Mouse (Mus musculus) intestine, postnatal 0 days (tissue): ENCODE data around the gene Ccpg1os. TPM values are rescaled to one million over a fixed set of nuclear protein-coding genes. Genes with fewer than 3 reads are reported as not detected.

Experiments used
- ATAC-seq: fragments of 200-750 bp; cut with Nextera tagmentation; 2 replicates; pipeline ENCODE4 v1.8.0; 2017; ENCODE audit warnings: mild to moderate bottlenecking, moderate TSS enrichment, moderate library complexity
- H3K27ac ChIP-seq: fragments of 300-500 bp; sonication (generic); 2 replicates; pipeline ENCODE4 v1.5.1; 2014; ENCODE audit warnings: mild to moderate bottlenecking, low read depth, low read length, moderate library complexity
- H3K27me3 ChIP-seq: fragments of 300-500 bp; sonication (generic); replicated peaks from 2 replicates; pipeline ENCODE4 v1.6.1; 2014; ENCODE audit warnings: low read length, mixed read lengths; ENCODE audit not compliant: control insufficient read depth, insufficient read depth
- H3K36me3 ChIP-seq: fragments of 300-500 bp; sonication (generic); 2 replicates; pipeline ENCODE4 v1.6.1; 2014; ENCODE audit warnings: mild to moderate bottlenecking, moderate library complexity; ENCODE audit not compliant: control insufficient read depth, insufficient read depth
- H3K4me1 ChIP-seq: fragments of 300-500 bp; sonication (generic); replicated peaks from 2 replicates; pipeline ENCODE4 v1.6.1; 2014; ENCODE audit warnings: antibody characterized with exemption, low read length, mixed read lengths; ENCODE audit not compliant: control insufficient read depth, insufficient read depth
- H3K4me2 ChIP-seq: fragments of 300-500 bp; sonication (generic); replicated peaks from 2 replicates; pipeline ENCODE4 v1.6.1; 2014; ENCODE audit warnings: low read depth, mild to moderate bottlenecking, moderate library complexity
- H3K4me3 ChIP-seq: fragments of 300-500 bp; sonication (generic); 2 replicates; pipeline ENCODE4 v1.5.1; 2014; ENCODE audit warnings: low read depth, low read length
- H3K9ac ChIP-seq: fragments of 300-500 bp; sonication (generic); 2 replicates; pipeline ENCODE4 v1.6.1; 2014; ENCODE audit warnings: mild to moderate bottlenecking, low read depth, low read length
- H3K9me3 ChIP-seq: fragments of 300-500 bp; sonication (generic); 2 replicates; pipeline ENCODE4 v1.6.1; 2016; ENCODE audit warnings: mixed run types; ENCODE audit not compliant: control insufficient read depth
- CTCF ChIP-seq: sonication (generic); IDR thresholded peaks from 2 replicates; pipeline ENCODE4 v1.5.1; 2016; ENCODE audit warnings: low read depth, mild to moderate bottlenecking, control low read depth, antibody characterized with exemption, moderate library complexity
- WGBS: fragments of 180-500 bp; shearing (Covaris S2); extraction: QIAGEN DNeasy Blood & Tissue Kit; methylation state at CpG from one replicate; pipeline ENCODE4 v1.1.7; 2014; 5-methylcytosine and 5-hydroxymethylcytosine counted together
- polyA plus RNA-seq: library from polyadenylated mRNA; unstranded; fragments of >200 nt; fragmentation: Nextera tagmentation; extraction: Ambion mirVana; gene quantifications from 2 replicates; pipeline ENCODE4 v1.2.1, GENCODE M21; 2015

Gene Ccpg1os
- polyA plus RNA-seq, result 6.7 and 7.7 TPM in 2 replicates

- ATAC-seq, result peak; percentile 99
- Histone ChIP-seq H3K4me2 (peak within 1 kb of the TSS; percentile 90), H3K9me3 (no peaks in the 10 kb centered on the region), H3K4me1 (peaks cover 6% of the 10 kb centered on the region; the same call in 1 of the 2 replicates), H3K9ac (peak within 1 kb of the TSS; percentile 78), H3K27ac (peak within 1 kb of the TSS; percentile 69), H3K36me3 (no peaks in the 10 kb centered on the region), H3K4me3 (peak within 1 kb of the TSS; percentile 70), H3K27me3 (no peaks in the 10 kb centered on the region)
- peak; percentile 47 for TF ChIP-seq CTCF
- under 1% methylated on average over 88 of the region's 88 CpGs for WGBS
Observed at GRCm38 (mm10) chr9:72985250-72986220, at the start of gene Ccpg1os, which contains the start of gene Ccpg1. Gene Ccpg1os (minus strand): TSS chr9:72985382. Gene Ccpg1 (plus strand): TSS chr9:72985429.

- H3K27me3 ChIP-seq, result no peaks in the 10 kb centered on the region
- H3K27ac ChIP-seq, result no peak overlapping the region
- 100% methylated on average over 1 of the region's 1 CpGs for WGBS
- no peak overlapping the region for H3K4me3 ChIP-seq
- no peak for ATAC-seq
- H3K9me3 ChIP-seq, result no peaks in the 10 kb centered on the region
- H3K36me3 ChIP-seq, result peaks cover 31% of the 10 kb centered on the region
- H3K9ac ChIP-seq, result no peak overlapping the region
- peak; percentile 20; the same call in 1 of the 2 replicates for TF ChIP-seq CTCF
- H3K4me1 ChIP-seq, result 0 out of 2 replicates have a peak, but pooled peaks cover under 1% of the 10 kb centered on the region
- H3K4me2 ChIP-seq, result no peak overlapping the region
Observed at GRCm38 (mm10) chr9:73033406-73033805, 48.2 kb upstream of the Ccpg1os start.

GRCm38 (mm10) chr9:73031421-73031820 is 46.2 kb upstream of the Ccpg1os start:
- H3K4me2 ChIP-seq, result no peak overlapping the region
- H3K27me3 ChIP-seq, result no peaks in the 10 kb centered on the region
- ATAC-seq, result no peak
- no peak overlapping the region for H3K9ac ChIP-seq
- H3K36me3 ChIP-seq, result peaks cover 32% of the 10 kb centered on the region
- H3K9me3 ChIP-seq, result no peaks in the 10 kb centered on the region
- no peaks in the 10 kb centered on the region for H3K4me1 ChIP-seq
- no peak overlapping the region for H3K27ac ChIP-seq
- TF ChIP-seq CTCF, result no peak
- 66% methylated on average over 4 of the region's 4 CpGs for WGBS
- H3K4me3 ChIP-seq, result no peak overlapping the region

DNA sequence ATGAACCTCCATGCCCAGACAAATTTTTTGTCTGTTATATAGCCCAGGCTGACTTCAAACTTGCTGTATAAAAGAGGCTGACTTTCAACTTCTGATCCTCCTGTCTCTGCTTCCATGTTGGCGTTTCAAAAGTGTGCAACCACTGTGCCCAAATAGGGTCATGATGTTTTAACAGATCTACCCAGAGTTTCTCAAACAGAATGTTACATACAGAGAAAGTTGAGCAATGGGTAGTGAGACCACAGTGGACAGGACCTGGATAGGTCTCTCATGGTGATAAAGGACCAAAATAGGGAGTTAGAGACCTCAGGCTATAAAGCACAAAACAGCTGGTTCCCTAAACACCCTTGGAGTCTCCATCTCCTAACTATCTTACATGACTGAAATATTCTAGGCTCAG is 45.3 kb upstream of the Ccpg1os start:
- 83% methylated on average over 1 of the region's 1 CpGs for WGBS
- ATAC-seq, result no peak

GRCm38 (mm10) chr9:73025818-73026636 is 40.8 kb upstream of the Ccpg1os start:
- H3K9ac ChIP-seq, result no peak overlapping the region
- H3K27me3 ChIP-seq, result no peaks in the 10 kb centered on the region
- no peaks in the 10 kb centered on the region for H3K9me3 ChIP-seq
- WGBS, result 46% methylated on average over 16 of the region's 17 CpGs
- no peak for TF ChIP-seq CTCF
- ATAC-seq, result no peak
- no peaks in the 10 kb centered on the region for H3K4me1 ChIP-seq
- H3K36me3 ChIP-seq, result peaks cover 15% of the 10 kb centered on the region
- H3K4me2 ChIP-seq, result no peak overlapping the region
- H3K4me3 ChIP-seq, result no peak overlapping the region
- no peak overlapping the region for H3K27ac ChIP-seq

More for the DNA sequence above, 45.3 kb upstream of the Ccpg1os start:
- H3K27ac ChIP-seq, result no peak overlapping the region
- H3K9me3 ChIP-seq, result no peaks in the 10 kb centered on the region
- no peak for TF ChIP-seq CTCF
- H3K4me1 ChIP-seq, result no peaks in the 10 kb centered on the region
- peaks cover 32% of the 10 kb centered on the region for H3K36me3 ChIP-seq
- no peaks in the 10 kb centered on the region for H3K27me3 ChIP-seq
- no peak overlapping the region for H3K4me3 ChIP-seq
- H3K4me2 ChIP-seq, result no peak overlapping the region
- no peak overlapping the region for H3K9ac ChIP-seq

DNA sequence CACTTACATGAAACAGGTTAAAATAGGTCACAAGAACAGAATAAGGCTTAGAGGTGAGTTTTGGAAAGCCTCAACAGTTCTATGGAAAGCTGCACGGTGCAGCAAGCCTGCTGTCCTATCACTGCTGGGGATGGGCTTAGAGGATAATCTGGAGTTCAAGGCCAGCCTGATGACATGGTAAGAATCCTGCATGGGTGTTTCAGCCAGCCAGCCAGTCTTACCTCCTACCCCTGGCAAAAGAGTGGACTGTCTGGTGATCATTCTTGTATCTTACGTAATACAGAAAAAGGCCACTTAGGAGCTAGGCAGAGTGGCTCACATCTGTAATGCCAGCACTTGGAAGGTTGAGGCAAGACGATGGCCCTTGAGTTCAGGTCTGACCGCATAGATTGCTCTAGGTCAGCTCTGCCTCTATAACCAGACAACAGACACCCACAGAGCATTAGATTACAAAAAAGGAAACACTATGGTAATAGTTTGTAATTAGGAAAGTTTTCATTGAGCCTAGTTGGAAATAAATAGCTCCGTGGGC is 35.5 kb upstream of the Ccpg1os start:
- no peak overlapping the region for H3K9ac ChIP-seq
- H3K27ac ChIP-seq, result no peak overlapping the region
- no peaks in the 10 kb centered on the region for H3K27me3 ChIP-seq
- WGBS, result 92% methylated on average over 5 of the region's 5 CpGs
- H3K4me1 ChIP-seq, result no peaks in the 10 kb centered on the region
- H3K4me2 ChIP-seq, result no peak overlapping the region
- ATAC-seq, result no peak
- H3K36me3 ChIP-seq, result peaks cover 42% of the 10 kb centered on the region
- H3K9me3 ChIP-seq, result no peaks in the 10 kb centered on the region
- no peak overlapping the region for H3K4me3 ChIP-seq
- TF ChIP-seq CTCF, result no peak
